Mouse (Mus musculus) frontal cortex, postnatal 14 days (tissue): ENCODE results near the gene Sbk3.

ENCODE experiments used
- DNase-seq, 2 experiments: peaks; one replicate each; pipeline ENCODE4 v3.0.0; 2022; ENCODE audit warnings: low spot score in 2 of 2

Gene Sbk3

DNA sequence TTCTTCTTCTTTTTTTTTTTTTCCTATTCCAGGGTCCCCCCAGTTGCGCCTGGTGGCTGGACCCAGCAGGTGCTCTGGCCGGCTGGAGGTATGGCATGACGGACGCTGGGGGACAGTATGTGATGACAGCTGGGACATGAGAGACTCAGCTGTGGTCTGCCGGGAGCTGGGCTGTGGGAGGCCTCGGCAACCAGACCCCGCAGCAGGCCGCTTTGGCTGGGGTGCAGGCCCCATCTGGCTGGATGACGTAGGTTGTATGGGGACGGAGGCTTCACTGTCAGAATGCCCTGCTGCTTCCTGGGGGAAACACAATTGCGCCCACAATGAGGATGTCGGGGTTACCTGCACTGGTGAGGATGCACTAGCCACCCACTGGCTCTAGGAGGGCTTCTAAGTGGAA is 37.9 kb downstream of the Sbk3 start:
- no peak for DNase-seq

DNA sequence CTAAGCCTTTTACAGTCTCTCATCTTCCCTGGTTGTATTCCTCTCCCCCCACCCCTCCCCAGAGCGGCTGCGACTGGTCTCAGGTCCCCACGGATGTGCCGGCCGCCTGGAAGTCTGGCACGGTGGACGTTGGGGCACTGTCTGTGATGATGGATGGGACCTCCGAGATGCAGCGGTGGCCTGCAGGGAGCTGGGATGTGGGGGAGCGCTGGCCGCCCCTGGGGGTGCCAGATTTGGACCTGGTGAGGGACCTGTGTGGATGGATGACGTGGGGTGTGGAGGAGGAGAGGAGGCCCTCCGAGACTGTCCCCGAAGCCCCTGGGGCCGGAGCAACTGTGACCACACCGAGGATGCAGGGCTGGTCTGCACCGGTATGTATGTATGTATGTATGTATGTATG is 42.6 kb downstream of the Sbk3 start:
- no peak for DNase-seq

DNA sequence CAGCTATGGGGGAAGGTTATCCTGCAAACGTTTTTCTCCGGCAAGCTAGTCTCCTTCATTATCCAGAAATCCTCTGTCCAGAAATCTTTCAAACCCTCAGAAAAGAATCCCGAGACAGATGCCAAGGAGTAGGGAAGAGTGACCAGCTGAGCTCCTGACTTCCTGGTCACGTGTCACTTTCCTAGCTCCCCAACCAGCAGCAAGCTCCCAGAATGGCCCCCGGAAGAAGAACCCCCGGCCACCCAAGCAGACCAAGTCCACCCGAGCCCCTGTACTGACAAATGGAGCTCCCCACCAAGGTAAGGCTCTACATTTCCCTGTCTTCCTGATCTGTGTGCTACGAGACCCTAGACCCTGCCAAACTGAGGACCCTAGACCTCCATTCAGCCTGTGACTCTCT is 43.3 kb downstream of the Sbk3 start:
- DNase-seq = no peak

DNA sequence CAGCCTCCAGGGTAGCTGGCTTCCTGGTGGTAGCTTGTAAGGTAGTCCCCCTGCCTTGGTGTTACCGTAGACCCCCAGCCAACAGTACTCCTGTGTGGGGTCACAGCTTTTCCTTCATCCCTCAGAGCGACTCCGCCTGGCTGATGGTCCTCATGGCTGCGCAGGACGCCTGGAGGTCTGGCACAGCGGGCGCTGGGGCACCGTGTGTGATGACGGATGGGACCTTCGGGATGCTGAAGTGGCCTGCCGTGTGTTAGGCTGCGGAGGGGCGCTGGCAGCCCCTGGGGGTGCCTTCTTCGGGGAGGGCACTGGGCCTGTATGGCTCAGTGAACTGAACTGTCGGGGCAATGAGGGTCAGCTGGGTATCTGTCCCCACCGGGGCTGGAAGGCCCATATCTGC is 44.1 kb downstream of the Sbk3 start:
- no peak for DNase-seq

DNA sequence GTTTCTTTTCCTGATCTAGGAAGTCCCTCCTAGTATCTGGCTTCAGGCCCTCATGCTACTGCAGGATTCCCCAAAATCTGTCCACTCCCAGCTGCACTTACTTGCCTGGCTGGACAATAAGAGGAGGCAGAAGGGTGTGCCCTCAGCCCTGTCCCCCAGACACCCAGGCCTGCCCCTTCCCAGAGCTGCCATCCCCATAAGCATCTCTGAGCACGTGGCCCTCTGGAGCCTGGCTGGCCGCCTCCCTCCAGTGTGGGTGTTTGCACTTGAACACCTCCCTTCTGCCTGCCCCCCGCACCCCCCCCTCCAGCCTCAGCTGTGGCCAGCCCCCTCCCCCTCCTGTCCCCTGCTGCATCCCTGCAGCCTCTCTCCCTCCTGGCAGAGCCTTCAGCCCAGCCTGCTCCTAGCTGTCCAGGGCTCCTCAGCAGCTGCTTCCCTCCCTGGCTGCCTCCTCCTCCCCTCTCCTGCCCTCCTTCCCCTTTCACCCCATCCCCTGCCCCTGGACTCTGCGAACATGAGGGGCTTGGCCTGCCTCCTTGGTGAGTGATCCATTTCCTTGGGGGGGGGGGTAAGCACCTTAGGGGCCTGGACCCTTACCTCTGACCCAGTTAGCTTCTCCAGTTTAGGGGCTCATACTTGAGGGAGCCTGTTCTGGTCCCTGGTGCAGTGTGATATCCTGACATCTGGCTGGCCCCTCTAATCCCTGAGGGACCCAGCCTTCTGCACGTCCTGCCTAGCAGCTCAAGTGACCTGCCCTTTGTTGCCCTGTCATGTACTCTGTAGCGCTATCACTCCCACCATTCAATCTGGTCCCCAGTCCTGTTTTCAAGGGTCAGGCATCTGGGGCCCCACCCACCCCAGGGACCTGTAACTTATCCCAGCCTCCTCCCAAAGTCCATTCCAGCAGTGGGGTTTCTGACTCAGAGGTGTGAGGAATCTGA is 45.3 kb downstream of the Sbk3 start, which contains the start of gene Ssc5d:
Ssc5d (plus strand) TSS at position 345 of the 941 bp plus-strand sequence.
- no peak for DNase-seq

DNA sequence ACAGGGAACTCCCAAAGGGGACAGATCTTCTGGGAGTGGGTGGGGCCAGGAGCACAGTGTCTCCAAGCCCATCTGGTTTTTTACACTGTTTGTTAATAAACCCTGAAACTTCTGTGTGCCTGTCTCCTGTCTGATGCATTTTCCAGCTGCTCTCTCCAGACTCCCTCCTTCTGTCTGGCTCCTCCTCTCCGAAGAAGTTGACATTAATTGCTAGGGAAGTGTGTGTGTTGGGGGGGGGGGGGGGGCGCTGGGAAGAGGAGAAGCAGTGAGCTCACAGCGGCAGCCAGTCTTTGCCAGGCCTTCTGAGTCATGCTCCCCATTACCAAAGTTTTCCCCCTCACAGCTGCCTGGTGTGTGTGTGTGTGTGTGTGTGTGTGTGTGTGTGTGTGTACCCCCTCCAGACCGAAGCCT is 46.1 kb downstream of the Sbk3 start:
- DNase-seq = no peak

DNA sequence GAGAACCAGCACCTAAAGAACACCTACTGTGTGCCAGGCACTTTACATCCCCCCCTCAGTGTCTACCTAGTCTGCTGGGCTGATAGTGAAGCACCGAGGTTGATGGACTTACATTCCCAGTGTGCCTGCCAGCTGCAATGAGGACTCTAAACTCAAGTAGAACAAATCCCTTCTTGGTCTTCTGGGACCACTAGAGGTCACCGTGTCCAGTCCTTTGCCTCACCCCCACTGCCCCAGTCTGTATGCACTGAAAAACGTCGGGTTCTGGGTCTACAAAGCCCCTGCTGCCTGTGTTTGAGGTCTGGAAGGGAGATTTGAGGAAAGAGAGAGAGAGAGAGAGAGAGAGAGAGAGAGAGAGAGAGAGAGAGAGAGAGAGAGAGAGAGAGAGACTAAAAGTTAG is 46.5 kb downstream of the Sbk3 start:
- no peak for DNase-seq

DNA sequence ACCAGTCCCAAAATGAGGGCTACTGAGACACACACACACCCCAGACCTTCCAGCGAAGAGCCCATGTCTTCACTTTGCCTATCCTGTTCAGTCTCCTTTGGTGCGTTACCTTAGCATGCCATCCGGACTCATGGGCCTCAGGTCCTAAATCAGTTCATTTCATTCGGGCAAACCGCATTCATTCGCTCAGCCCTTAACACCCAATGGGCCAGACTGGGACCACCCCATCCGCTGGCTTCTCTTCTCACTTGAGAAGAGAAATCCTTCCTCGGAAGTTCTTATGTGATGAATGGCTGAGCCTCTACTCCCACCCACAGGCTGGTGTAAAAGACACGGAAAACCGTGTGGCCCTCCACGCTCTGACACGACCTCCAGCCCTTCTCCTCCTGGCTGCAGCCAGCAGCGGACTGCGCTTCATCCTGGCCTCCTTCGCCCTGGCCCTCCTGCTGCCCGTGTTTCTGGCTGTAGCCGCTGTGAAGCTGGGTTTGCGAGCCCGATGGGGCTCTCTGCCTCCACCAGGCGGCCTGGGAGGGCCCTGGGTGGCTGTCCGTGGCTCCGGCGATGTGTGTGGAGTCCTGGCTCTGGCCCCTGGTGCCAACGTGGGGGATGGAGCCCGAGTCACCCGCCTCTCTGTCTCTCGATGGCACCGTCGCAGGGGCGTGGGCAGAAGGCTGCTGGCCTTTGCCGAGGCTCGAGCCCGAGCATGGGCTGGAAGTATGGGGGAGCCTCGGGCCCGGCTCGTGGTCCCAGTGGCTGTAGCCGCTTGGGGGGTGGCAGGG is 47.2 kb downstream of the Sbk3 start:
- DNase-seq = peak; percentile 43 to 60

DNA sequence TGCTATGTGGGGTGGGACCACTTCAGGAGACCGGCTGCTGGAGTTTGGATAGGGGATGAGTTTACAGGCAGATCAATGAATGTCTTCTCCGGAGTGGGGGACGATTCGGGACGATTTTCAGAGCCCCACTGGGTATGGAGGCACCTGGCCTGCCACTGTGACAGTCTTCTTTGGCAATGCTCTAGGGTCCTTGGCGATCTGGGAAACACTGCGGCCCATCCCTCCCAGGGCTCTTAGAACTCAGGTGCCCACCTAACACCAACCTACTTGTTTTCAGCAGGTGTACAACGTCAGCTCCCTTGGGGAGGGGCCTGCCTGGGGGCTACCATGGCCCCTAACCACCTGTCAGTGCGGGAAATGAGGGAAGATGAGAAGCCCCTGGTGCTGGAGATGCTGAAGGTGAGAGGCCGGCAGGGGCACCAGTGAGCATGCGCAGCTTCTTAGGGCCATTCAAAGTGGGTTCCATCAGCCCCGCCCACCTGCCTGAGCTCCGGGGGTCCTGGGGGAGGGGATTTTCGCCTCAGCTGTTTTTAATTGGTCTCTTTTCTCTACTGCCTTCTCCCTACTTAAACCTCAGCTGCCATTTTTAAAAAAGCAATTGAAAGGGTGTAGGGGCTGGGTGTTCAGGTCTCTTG is 47.9 kb downstream of the Sbk3 start:
- peak; percentile 73 to 78 for DNase-seq

DNA sequence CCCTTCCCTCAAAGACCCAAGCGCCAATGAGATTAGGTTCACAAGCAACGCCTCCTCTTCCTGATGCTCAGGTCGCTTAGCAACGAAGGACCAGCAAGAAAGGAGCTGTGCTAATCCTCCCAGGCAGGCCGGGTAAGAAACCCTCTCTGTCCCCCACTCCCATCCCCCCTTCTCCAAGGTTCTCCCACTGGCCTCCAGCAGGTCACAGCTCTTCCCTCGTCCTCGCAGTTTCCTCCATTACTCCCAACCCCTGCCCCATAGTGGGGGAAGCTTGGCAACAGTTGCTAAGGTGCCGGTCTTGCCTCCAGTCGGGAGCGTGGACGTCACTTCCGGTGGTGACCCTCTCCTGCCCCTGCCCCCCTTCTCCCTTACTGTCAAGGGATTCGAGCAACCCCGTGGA is 48.5 kb downstream of the Sbk3 start:
- DNase-seq = peak; percentile 87 to 91

DNA sequence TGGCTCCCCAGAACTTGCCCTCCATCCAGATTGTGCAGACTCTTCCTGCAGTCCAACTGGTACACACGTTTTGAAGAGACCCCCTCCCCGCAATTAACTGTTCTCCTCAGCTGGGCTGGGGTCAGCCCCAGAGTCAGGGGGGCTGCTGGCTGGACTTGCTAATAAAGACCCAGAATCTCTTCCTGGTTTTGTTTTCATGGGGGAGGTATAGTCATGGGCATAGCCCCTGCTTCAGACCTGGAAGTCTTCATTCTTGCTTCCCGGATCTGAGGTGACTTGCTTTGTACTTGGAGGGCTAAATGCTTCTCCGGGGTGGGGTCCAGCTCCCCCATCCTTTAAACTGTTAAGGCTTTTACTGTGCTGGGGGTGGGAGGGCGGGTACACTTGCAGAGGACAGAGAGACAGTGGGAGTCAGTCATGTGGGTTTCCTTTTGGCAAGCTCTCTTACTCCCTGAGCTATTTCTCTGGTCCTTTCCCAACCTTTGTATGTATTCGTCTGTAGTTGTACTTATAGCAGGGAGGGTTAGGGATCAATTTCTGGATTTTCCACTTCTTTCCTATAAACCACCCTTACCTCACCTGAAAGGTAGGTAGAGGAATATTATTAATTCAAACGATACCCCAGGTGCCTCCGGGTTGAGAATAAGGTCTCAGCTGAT is 49.0 kb downstream of the Sbk3 start, which contains the start of gene Nat14:
Nat14 (plus strand) TSS at position 205 of the 659 bp plus-strand sequence.
- DNase-seq = no peak

DNA sequence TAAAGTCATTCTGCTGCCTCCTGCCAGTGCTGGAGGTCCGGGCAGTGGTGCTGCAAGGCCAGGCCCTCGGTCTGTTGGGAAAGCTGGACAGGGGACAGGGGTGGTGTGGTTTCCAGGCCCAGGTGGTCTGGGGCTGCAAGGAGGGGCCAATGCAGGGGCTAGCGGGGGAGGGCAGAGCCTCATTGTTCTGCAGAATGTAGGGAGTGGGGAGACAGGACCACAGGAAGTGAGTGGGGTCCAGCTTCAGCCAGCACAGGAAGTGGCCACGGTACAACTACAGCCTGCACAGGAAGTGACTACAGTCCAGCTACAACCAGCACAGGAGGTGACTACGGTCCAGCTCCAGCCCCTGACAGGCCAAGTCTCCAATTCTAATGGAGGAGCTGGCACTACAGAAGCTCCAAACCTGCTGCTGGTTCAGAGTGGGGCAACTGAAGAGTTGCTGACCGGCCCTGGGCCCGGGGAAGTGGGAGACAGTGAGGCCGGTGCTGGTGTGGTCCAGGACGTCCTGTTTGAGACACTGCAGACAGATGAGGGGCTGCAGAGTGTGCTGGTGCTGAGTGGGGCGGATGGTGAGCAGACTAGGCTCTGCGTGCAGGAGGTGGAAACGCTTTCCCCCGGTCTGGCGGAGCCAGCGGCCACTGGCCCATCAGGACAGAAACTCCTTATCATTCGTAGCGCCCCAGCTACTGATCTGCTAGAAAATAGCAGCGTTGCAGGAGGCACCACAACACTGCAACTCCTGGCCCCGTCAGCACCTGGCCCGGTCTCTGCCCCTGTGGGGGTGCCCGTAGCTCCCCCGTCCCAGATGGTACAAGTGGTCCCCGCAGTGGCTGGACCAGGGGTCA is 49.8 kb downstream of the Sbk3 start:
- DNase-seq = no peak

DNA sequence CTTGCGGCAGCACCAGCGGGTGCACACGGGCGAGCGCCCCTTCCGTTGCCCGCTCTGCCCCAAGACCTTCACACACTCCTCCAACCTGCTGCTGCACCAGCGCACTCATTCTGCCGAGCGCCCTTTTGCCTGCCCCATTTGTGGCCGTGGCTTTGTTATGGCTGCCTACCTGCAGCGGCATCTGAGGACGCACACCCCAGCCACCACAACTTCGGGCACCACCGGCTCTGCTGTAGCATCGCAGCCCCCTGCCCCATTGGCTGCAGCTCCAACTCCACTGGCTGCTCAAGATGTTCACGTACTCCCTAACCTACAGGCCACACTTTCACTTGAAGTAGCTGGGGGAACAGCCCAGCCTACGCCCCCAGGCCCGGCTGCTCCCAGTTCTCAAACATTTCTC is 50.5 kb downstream of the Sbk3 start:
- DNase-seq = no peak

DNA sequence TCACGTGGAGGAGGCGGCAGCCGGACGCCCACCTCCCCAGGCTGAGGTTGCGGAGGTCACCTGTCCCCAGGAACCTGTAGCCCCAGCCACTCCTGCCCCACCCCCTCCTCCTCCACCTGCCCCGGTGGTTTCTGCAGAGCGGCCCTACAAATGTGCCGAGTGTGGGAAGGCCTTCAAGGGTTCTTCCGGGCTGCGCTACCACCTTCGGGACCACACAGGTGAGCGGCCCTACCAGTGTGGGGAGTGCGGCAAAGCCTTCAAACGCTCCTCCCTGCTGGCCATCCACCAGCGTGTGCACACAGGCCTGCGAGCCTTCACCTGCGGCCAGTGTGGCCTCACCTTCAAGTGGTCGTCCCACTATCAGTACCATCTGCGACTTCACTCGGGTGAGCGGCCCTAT is 51.0 kb downstream of the Sbk3 start:
- DNase-seq = no peak

DNA sequence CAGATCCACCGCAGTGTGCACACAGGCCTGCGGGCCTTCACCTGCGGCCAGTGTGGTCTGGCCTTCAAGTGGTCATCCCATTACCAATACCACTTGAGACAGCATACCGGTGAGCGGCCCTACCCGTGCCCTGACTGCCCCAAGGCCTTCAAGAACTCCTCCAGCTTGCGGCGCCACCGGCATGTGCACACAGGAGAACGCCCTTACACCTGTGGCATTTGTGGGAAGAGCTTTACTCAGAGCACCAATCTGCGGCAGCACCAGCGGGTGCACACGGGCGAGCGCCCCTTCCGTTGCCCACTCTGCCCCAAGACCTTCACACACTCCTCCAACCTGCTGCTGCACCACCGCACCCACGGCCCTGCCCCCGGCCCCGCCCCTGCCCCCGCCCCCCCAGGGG is 51.9 kb downstream of the Sbk3 start:
- DNase-seq = no peak

DNA sequence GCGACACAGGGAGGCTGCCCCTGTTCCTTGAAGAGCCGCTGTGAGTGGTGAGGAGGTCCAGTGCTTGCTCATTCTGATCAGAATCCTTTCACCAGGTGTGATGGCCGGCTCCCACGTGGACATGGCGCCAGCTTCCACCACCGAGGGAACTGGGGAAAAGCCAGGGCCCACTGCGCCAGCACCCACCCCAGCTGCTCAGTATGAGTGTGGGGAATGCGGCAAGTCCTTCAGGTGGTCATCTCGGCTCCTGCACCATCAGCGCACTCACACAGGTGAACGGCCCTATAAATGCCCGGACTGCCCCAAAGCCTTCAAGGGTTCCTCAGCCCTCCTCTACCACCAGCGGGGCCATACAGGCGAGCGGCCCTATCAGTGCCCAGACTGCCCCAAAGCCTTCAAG is 52.3 kb downstream of the Sbk3 start:
- DNase-seq = no peak

DNA sequence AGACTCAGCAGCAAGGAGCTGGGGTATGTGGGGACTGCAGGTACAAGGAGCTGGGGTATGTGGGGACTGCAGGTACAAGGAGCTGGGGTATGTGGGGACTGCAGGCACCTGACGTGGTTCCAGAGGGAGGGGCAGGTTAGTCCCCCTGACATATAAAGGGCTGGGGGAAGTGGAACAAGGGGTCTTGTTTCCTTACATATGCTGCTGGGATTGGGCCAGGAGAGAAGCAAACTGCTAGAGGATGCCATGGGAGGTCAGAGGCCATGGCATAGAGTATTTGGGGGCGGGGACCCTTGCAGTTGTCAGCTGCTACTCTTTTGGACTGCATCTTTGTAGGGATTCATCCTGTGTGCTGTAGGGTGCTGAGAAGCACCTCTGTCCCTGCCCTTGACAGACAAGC is 53.5 kb downstream of the Sbk3 start:
- DNase-seq = no peak

DNA sequence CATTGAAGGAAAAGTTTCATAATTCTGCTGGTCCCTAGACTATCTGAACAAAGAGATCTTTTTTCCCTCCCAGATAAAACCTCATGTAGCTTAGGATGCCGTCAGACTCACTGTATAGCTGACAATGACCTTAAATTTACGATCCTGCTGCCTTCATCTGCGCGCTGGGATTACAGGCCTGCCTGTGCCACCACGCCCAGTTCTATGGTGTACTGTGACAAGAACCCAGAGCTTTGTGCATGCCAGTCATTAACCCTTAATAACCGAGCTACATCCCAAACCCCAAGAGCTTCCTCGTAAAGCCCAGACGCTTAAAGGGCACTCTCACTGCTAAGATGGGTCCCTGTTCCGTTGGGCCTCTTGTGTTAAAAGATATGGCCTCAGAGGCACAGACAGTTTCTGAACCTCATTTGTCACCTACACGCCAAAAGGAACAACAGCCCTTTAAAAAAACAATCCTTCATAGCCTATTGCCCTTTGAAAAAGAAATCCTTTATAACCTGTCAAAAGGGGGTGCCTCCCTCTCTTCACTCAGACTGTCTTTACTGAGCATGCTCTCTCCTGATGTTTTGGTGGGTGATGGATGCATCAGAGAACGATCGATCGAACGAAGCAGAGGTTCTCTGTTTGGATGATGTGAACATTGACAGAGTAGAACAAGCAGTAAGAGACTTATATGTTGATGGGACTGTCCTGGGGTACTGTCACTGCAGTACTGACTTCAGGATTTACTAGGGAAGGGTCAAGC is 55.1 kb downstream of the Sbk3 start:
- DNase-seq = no peak
